Mouse (Mus musculus) liver, postnatal 0 days (tissue): ENCODE measurements at regions not wholly inside any gene's neighbourhood (a gene's known extent, or its start where the extent isn't known, plus 50 kb on each side); places are given as distances from the start of the nearest gene placed in this dataset.

Source experiments
- ATAC-seq: fragments of 200-750 bp; cut with Nextera tagmentation; 2 replicates; pipeline ENCODE4 v1.8.0; 2017; ENCODE audit warnings: mild to moderate bottlenecking, moderate library complexity
- DNase-seq: peaks from one replicate; pipeline ENCODE4 v3.0.0-alpha.2; 2016
- H3K27ac ChIP-seq: fragments of 300-500 bp; sonication (generic); 2 replicates; pipeline ENCODE4 v1.5.1; 2014; ENCODE audit warnings: antibody characterized with exemption, moderate library complexity, mild to moderate bottlenecking, low read depth
- H3K27me3 ChIP-seq: fragments of 300-500 bp; sonication (generic); 2 replicates; pipeline ENCODE4 v1.6.1; 2014; ENCODE audit warnings: low read length, control low read depth, mixed read lengths; ENCODE audit not compliant: insufficient read depth
- H3K36me3 ChIP-seq: fragments of 300-500 bp; sonication (generic); replicated peaks from 2 replicates; pipeline ENCODE4 v1.6.1; 2014; ENCODE audit warnings: mild to moderate bottlenecking, control low read depth, low read length, moderate library complexity, mixed read lengths; ENCODE audit not compliant: insufficient read depth
- H3K4me1 ChIP-seq: fragments of 300-500 bp; sonication (generic); 2 replicates; pipeline ENCODE4 v1.6.1; 2014; ENCODE audit warnings: antibody characterized with exemption, mild to moderate bottlenecking, control low read depth; ENCODE audit not compliant: insufficient read depth
- H3K4me2 ChIP-seq: fragments of 300-500 bp; sonication (generic); 2 replicates; pipeline ENCODE4 v1.6.1; 2014; ENCODE audit warnings: low read depth, mild to moderate bottlenecking, low read length, moderate library complexity, mixed read lengths
- H3K4me3 ChIP-seq: fragments of 300-500 bp; sonication (generic); 2 replicates; pipeline ENCODE4 v1.5.1; 2014; ENCODE audit warnings: low read depth, low read length
- H3K9ac ChIP-seq: fragments of 300-500 bp; sonication (generic); replicated peaks from 2 replicates; pipeline ENCODE4 v1.6.1; 2014; ENCODE audit warnings: mild to moderate bottlenecking, moderate library complexity
- H3K9me3 ChIP-seq: fragments of 300-500 bp; sonication (generic); 2 replicates; pipeline ENCODE4 v1.6.1; 2016; ENCODE audit warnings: mild to moderate bottlenecking, control low read depth, low read length, mixed read lengths
- CTCF ChIP-seq: sonication (generic); IDR thresholded peaks from 2 replicates; pipeline ENCODE4 v1.5.1; 2016; ENCODE audit warnings: antibody characterized with exemption, low read depth
- EP300 ChIP-seq: IDR thresholded peaks from 2 replicates; pipeline ENCODE4 v1.6.1; 2016; ENCODE audit warnings: antibody characterized with exemption, low read depth, mild to moderate bottlenecking
- WGBS: fragments of 180-500 bp; shearing (Covaris S2); extraction: QIAGEN DNeasy Blood & Tissue Kit; methylation state at CpG from one replicate; pipeline ENCODE4 v1.1.7; 2014; ENCODE audit not compliant: insufficient replicate concordance; 5-methylcytosine and 5-hydroxymethylcytosine counted together

- no peak for TF ChIP-seq EP300
- Histone ChIP-seq H3K4me3 (no peak overlapping the region), H3K9me3 (no peaks in the 10 kb centered on the region), H3K4me1 (no peaks in the 10 kb centered on the region), H3K27me3 (no peaks in the 10 kb centered on the region), H3K4me2 (no peak overlapping the region), H3K27ac (no peak overlapping the region), H3K9ac (no peak overlapping the region), H3K36me3 (no peaks in the 10 kb centered on the region)
- no peak for ATAC-seq
- no peak for DNase-seq
- 68% methylated on average over 2 of the region's 2 CpGs for WGBS
Observed at GRCm38 (mm10) chr12:118521770-118522169, 220.5 kb upstream of the Sp4 start.

- TF ChIP-seq EP300 = no peak
- TF ChIP-seq CTCF = no peak
- DNase-seq (no peak), ATAC-seq (no peak)
- H3K27me3 ChIP-seq = no peaks in the 10 kb centered on the region
- no peaks in the 10 kb centered on the region for H3K9me3 ChIP-seq
- 70% methylated on average over 1 of the region's 1 CpGs for WGBS
- H3K27ac ChIP-seq = no peak overlapping the region
- H3K4me2 ChIP-seq = no peak overlapping the region
- no peaks in the 10 kb centered on the region for H3K4me1 ChIP-seq
- H3K36me3 ChIP-seq = no peaks in the 10 kb centered on the region
- no peak overlapping the region for H3K9ac ChIP-seq
- no peak overlapping the region for H3K4me3 ChIP-seq
Observed at GRCm38 (mm10) chr12:118521329-118521728, 220.1 kb upstream of the Sp4 start.

GRCm38 (mm10) chr12:118519801-118520327 is 218.6 kb upstream of the Sp4 start:
- Histone ChIP-seq H3K36me3 (no peaks in the 10 kb centered on the region), H3K4me2 (no peak overlapping the region), H3K4me3 (no peak overlapping the region), H3K27ac (no peak overlapping the region), H3K4me1 (no peaks in the 10 kb centered on the region), H3K9me3 (no peaks in the 10 kb centered on the region), H3K27me3 (no peaks in the 10 kb centered on the region), H3K9ac (no peak overlapping the region)
- TF ChIP-seq CTCF = no peak
- TF ChIP-seq EP300 = no peak
- ATAC-seq (no peak), DNase-seq (no peak)
- 53% methylated on average over 10 of the region's 10 CpGs for WGBS

- ATAC-seq (no peak), DNase-seq (no peak)
- TF ChIP-seq CTCF (no peak), EP300 (no peak)
- no peaks in the 10 kb centered on the region for H3K9me3 ChIP-seq
- WGBS = 39% methylated on average over 4 of the region's 4 CpGs
- no peaks in the 10 kb centered on the region for H3K36me3 ChIP-seq
- no peak overlapping the region for H3K4me2 ChIP-seq
- H3K27me3 ChIP-seq = no peaks in the 10 kb centered on the region
- no peak overlapping the region for H3K4me3 ChIP-seq
- no peaks in the 10 kb centered on the region for H3K4me1 ChIP-seq
- H3K27ac ChIP-seq = no peak overlapping the region
- H3K9ac ChIP-seq = no peak overlapping the region
Observed at GRCm38 (mm10) chr12:118510989-118511388, 209.7 kb upstream of the Sp4 start.

- no peaks in the 10 kb centered on the region for H3K36me3 ChIP-seq
- H3K4me3 ChIP-seq = no peak overlapping the region
- DNase-seq (no peak), ATAC-seq (no peak)
- no peaks in the 10 kb centered on the region for H3K27me3 ChIP-seq
- TF ChIP-seq EP300 (no peak), CTCF (no peak)
- no peaks in the 10 kb centered on the region for H3K4me1 ChIP-seq
- H3K9ac ChIP-seq = no peak overlapping the region
- H3K9me3 ChIP-seq = no peaks in the 10 kb centered on the region
- H3K27ac ChIP-seq = no peak overlapping the region
- H3K4me2 ChIP-seq = no peak overlapping the region
- 69% methylated on average over 8 of the region's 8 CpGs for WGBS
Observed at GRCm38 (mm10) chr12:118508972-118509917, 208.0 kb upstream of the Sp4 start.

GRCm38 (mm10) chr12:118500392-118500791 is 199.2 kb upstream of the Sp4 start:
- 51% methylated on average over 5 of the region's 5 CpGs for WGBS
- ATAC-seq = no peak
- no peak overlapping the region for H3K4me3 ChIP-seq

More at GRCm38 (mm10) chr12:118500392-118500791, 199.2 kb upstream of the Sp4 start:
- H3K27ac ChIP-seq = no peak overlapping the region
- DNase-seq = no peak
- no peaks in the 10 kb centered on the region for H3K9me3 ChIP-seq
- no peaks in the 10 kb centered on the region for H3K27me3 ChIP-seq
- H3K4me1 ChIP-seq = no peaks in the 10 kb centered on the region
- H3K9ac ChIP-seq = no peak overlapping the region
- no peaks in the 10 kb centered on the region for H3K36me3 ChIP-seq
- no peak overlapping the region for H3K4me2 ChIP-seq
- TF ChIP-seq EP300 (no peak), CTCF (no peak)
